Mouse (Mus musculus): ENCODE data around the gene Enox1. TPM values are rescaled to one million over a fixed set of nuclear protein-coding genes. Genes with fewer than 3 reads are reported as not detected.
A peak's percentile ranks its signal among the peaks of the same experiment; 100 is the strongest.

Enox1 gene
- polyA plus RNA-seq, 1 experiment from 2014 or later = 46.2 TPM

DNA sequence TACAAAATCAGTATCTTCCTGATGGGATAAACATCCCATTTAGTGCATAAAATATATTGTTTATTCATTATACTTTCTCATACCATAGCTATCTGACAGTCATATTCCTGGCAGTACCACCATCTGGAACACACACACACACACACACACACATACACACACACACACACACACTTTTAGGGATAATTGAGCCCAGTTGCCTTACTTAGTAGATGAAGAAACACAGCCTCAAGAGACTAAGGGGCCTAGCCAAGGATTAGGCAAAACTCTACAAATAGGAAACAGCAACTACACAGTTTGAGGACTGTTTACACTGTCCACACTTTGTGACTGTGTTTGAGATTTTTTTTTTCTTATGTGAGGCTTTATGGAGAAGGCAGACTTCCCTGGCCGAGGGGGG lies 100.9 kb downstream of the Enox1 start:
- 93% methylated on average over 1 of the region's 1 CpGs for WGBS
- no peak for ATAC-seq (ENCODE audit: low FRiP score)

DNA sequence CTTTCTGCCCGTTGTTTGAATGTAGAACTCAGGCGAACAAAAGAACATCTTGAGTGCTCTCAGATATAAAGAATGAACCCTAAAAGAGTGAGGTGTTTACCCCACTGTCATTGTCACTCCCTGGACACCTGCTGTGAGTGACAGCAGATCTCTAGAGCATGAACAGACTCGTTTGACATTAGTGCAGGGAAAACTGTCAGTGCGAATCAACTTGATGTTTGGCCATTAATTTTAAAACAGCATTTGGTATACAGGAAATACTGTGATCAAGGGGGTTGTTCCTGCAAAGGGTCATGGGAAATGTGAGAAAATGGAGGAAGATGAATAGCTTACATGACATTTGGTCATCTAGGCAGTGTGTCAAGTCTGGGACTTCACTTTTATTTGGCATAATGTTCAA lies 101.6 kb downstream of the Enox1 start:
- Histone ChIP-seq H3K4me3 (no peak overlapping the region), H3K4me1 (replicated peaks) (peaks cover 22% of the 10 kb centered on the region), H3K4me2 (no peak overlapping the region), H3K27ac (no peak overlapping the region), H3K9ac (no peak overlapping the region), H3K27me3 (no peaks in the 10 kb centered on the region), H3K36me3 (no peaks in the 10 kb centered on the region), H3K9me3 (no peaks in the 10 kb centered on the region)
- no peak for ATAC-seq (ENCODE audit: low FRiP score)
- WGBS = 50% methylated on average over 4 of the region's 4 CpGs

More for the DNA sequence above, 100.9 kb downstream of the Enox1 start:
- Histone ChIP-seq H3K4me3 (no peak overlapping the region), H3K9me3 (no peaks in the 10 kb centered on the region), H3K4me1 (replicated peaks) (peaks cover 22% of the 10 kb centered on the region), H3K36me3 (no peaks in the 10 kb centered on the region), H3K27me3 (no peaks in the 10 kb centered on the region), H3K4me2 (no peak overlapping the region), H3K27ac (no peak overlapping the region), H3K9ac (no peak overlapping the region)

DNA sequence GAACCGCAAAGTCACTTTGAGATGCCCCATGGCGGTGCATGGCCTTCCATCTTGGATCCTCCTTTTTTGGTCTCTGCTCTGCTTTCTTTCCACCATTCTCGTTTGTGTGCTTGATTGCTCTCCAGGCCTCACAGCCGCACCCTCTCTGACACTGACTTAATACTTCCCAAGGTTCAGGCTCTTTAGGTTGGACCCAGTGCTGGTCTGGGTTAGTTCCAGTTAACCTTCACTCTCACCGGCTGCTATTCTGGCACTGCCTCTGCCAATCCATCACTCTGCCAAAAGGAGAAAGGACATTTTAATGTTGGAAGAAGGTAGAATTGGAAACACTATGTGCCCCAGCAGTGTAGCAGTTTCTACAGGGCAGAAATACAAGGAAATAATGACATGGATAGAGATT lies 103.1 kb downstream of the Enox1 start:
- no peak overlapping the region for H3K27ac ChIP-seq
- H3K27me3 ChIP-seq = no peaks in the 10 kb centered on the region
- H3K36me3 ChIP-seq = no peaks in the 10 kb centered on the region
- H3K9ac ChIP-seq = no peak overlapping the region
- H3K4me3 ChIP-seq = no peak overlapping the region
- no peaks in the 10 kb centered on the region for H3K9me3 ChIP-seq
- H3K4me2 ChIP-seq = no peak overlapping the region
- no peak for ATAC-seq (ENCODE audit: low FRiP score)
- 86% methylated on average over 5 of the region's 5 CpGs for WGBS
- H3K4me1 ChIP-seq (replicated peaks) = peaks cover 28% of the 10 kb centered on the region

- no peak overlapping the region for H3K4me2 ChIP-seq
- 76% methylated on average over 4 of the region's 4 CpGs for WGBS
- no peak overlapping the region for H3K4me3 ChIP-seq
- peaks cover 27% of the 10 kb centered on the region for H3K4me1 ChIP-seq (replicated peaks)
- H3K27ac ChIP-seq = no peak overlapping the region
- no peak overlapping the region for H3K9ac ChIP-seq
- H3K36me3 ChIP-seq = no peaks in the 10 kb centered on the region
- no peaks in the 10 kb centered on the region for H3K9me3 ChIP-seq
- no peak for ATAC-seq (ENCODE audit: low FRiP score)
- H3K27me3 ChIP-seq = no peaks in the 10 kb centered on the region
Measured at GRCm38 (mm10) chr14:77260107-77260506, 103.5 kb downstream of the Enox1 start.

GRCm38 (mm10) chr14:77266805-77267771 lies 110.5 kb downstream of the Enox1 start:
- 72% methylated on average over 17 of the region's 17 CpGs for WGBS
- peaks cover 25% of the 10 kb centered on the region for H3K4me1 ChIP-seq (replicated peaks)
- no peak overlapping the region for H3K9ac ChIP-seq
- 0 out of 2 replicates have a peak, but pooled peaks cover 2% of the 10 kb centered on the region for H3K36me3 ChIP-seq
- no peaks in the 10 kb centered on the region for H3K27me3 ChIP-seq
- H3K4me2 ChIP-seq = no peak overlapping the region
- ATAC-seq (ENCODE audit: low FRiP score) = no peak
- H3K4me3 ChIP-seq = no peak overlapping the region
- H3K27ac ChIP-seq = peak overlapping the region; percentile 24
- no peaks in the 10 kb centered on the region for H3K9me3 ChIP-seq

- H3K27me3 ChIP-seq = no peaks in the 10 kb centered on the region
- no peak for ATAC-seq (ENCODE audit: low FRiP score)
- peaks cover 29% of the 10 kb centered on the region for H3K4me1 ChIP-seq (replicated peaks)
- H3K36me3 ChIP-seq = 0 out of 2 replicates have a peak, but pooled peaks cover 2% of the 10 kb centered on the region
- H3K4me2 ChIP-seq = no peak overlapping the region
- H3K9me3 ChIP-seq = no peaks in the 10 kb centered on the region
- no peak overlapping the region for H3K9ac ChIP-seq
- H3K27ac ChIP-seq = peak overlapping the region; percentile 77
- no peak overlapping the region for H3K4me3 ChIP-seq
- 67% methylated on average over 12 of the region's 12 CpGs for WGBS
Measured at GRCm38 (mm10) chr14:77272248-77272930, 115.8 kb downstream of the Enox1 start.

DNA sequence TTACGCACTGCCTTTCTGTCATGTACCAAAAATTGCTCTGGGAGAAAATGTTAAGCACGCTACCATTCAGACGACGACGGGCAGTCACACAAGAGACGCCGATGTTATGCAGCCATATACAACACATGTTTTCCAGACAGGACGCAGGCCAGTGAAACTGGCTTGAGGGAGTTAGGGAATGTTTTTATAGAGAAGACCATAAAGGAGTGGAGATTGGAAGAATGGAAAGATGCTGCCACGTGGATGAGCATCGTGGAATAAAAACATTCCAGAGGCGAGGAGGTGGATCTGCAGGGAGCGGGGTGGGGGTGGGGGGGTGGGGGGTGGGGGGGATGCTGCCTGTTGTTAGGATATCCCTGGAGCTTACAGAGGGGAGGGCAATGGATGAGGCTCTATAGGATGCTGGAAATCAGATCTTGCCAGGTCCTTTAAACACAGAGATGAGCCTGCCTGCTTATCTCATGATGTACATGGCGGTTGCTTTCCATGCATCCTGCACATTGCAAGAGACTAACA lies 116.4 kb downstream of the Enox1 start:
- Histone ChIP-seq H3K9ac (0 out of 2 replicates have a peak overlapping the region, but pooled peaks have one; percentile 46), H3K4me2 (no peak overlapping the region), H3K9me3 (no peaks in the 10 kb centered on the region), H3K27me3 (no peaks in the 10 kb centered on the region), H3K4me3 (no peak overlapping the region), H3K36me3 (0 out of 2 replicates have a peak, but pooled peaks cover 2% of the 10 kb centered on the region), H3K4me1 (replicated peaks) (peaks cover 26% of the 10 kb centered on the region), H3K27ac (peak overlapping the region; percentile 77)
- WGBS = 45% methylated on average over 13 of the region's 13 CpGs
- peak; percentile 40; the same call in 1 of the 2 replicates for ATAC-seq (ENCODE audit: low FRiP score)

- Histone ChIP-seq H3K9ac (no peak overlapping the region), H3K27ac (peak overlapping the region; percentile 77), H3K4me1 (replicated peaks) (peaks cover 26% of the 10 kb centered on the region), H3K27me3 (no peaks in the 10 kb centered on the region), H3K4me2 (no peak overlapping the region), H3K4me3 (no peak overlapping the region), H3K9me3 (no peaks in the 10 kb centered on the region), H3K36me3 (0 out of 2 replicates have a peak, but pooled peaks cover 2% of the 10 kb centered on the region)
- ATAC-seq (ENCODE audit: low FRiP score) = peak; percentile 63
- 49% methylated on average over 6 of the region's 6 CpGs for WGBS
Measured at GRCm38 (mm10) chr14:77273721-77274120, 117.2 kb downstream of the Enox1 start.

DNA sequence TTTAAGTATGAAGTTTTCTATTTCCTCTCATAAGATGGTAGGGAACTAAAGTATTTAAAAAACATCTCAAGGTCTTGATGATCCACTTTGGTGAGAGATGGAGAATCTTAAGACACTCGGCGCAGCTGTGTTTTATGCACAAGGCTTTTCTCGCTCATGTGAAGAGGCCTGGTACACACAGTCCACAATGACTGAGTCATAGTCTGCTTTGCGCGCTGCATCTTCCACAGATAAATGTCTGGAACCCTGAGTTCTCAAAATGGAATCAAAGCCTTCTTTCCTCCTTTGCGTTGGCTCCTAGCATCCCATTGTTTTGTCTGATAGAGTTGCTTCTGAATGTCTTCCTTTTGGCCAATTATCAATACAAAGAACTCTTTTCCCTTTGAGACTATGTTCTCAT lies 119.0 kb downstream of the Enox1 start:
- Histone ChIP-seq H3K27me3 (no peaks in the 10 kb centered on the region), H3K36me3 (no peaks in the 10 kb centered on the region), H3K27ac (no peak overlapping the region), H3K4me1 (replicated peaks) (peaks cover 26% of the 10 kb centered on the region), H3K4me3 (no peak overlapping the region), H3K9ac (no peak overlapping the region), H3K9me3 (no peaks in the 10 kb centered on the region), H3K4me2 (no peak overlapping the region)
- WGBS = 89% methylated on average over 6 of the region's 6 CpGs
- no peak for ATAC-seq (ENCODE audit: low FRiP score)

GRCm38 (mm10) chr14:77279143-77279542 lies 122.6 kb downstream of the Enox1 start:
- Histone ChIP-seq H3K4me3 (no peak overlapping the region), H3K9me3 (no peaks in the 10 kb centered on the region), H3K4me1 (replicated peaks) (peaks cover 9% of the 10 kb centered on the region), H3K36me3 (no peaks in the 10 kb centered on the region), H3K4me2 (no peak overlapping the region), H3K9ac (no peak overlapping the region), H3K27me3 (no peaks in the 10 kb centered on the region), H3K27ac (peak overlapping the region; percentile 26; the same call in 1 of the 2 replicates)
- WGBS = 84% methylated on average over 4 of the region's 4 CpGs
- ATAC-seq (ENCODE audit: low FRiP score) = no peak

GRCm38 (mm10) chr14:77280454-77280853 lies 123.9 kb downstream of the Enox1 start:
- Histone ChIP-seq H3K9ac (no peak overlapping the region), H3K9me3 (no peaks in the 10 kb centered on the region), H3K4me1 (replicated peaks) (peaks cover 8% of the 10 kb centered on the region), H3K27ac (no peak overlapping the region), H3K27me3 (no peaks in the 10 kb centered on the region), H3K36me3 (no peaks in the 10 kb centered on the region), H3K4me3 (no peak overlapping the region), H3K4me2 (no peak overlapping the region)
- ATAC-seq (ENCODE audit: low FRiP score) = no peak
- WGBS = 86% methylated on average over 2 of the region's 2 CpGs

- WGBS = 77% methylated on average over 7 of the region's 7 CpGs
Measured at GRCm38 (mm10) chr14:77280893-77281292, 124.3 kb downstream of the Enox1 start.

More at GRCm38 (mm10) chr14:77280893-77281292, 124.3 kb downstream of the Enox1 start:
- Histone ChIP-seq H3K27ac (no peak overlapping the region), H3K9me3 (no peaks in the 10 kb centered on the region), H3K4me3 (no peak overlapping the region), H3K27me3 (no peaks in the 10 kb centered on the region), H3K36me3 (no peaks in the 10 kb centered on the region), H3K4me1 (replicated peaks) (peaks cover 8% of the 10 kb centered on the region), H3K9ac (no peak overlapping the region), H3K4me2 (no peak overlapping the region)
- ATAC-seq (ENCODE audit: low FRiP score) = no peak

All from hindbrain, embryonic 13.5 days (tissue).